Mouse (Mus musculus) stomach, postnatal 0 days (tissue): ENCODE measurements around the gene Prrc2a.

Experiments used
- CTCF ChIP-seq: IDR thresholded peaks from 2 replicates; pipeline ENCODE4 v1.5.1; 2016; ENCODE audit warnings: antibody characterized with exemption, low read depth, mild to moderate bottlenecking, moderate library complexity
- EP300 ChIP-seq: optimal IDR thresholded peaks from 2 replicates; pipeline ENCODE3; 2016; ENCODE audit warnings: antibody characterized with exemption

- TF ChIP-seq CTCF (no peak), EP300 (no peak)
Measured at GRCm38 (mm10) chr17:35125081-35125480, 39.6 kb downstream of the Prrc2a start.
